Mouse (Mus musculus) skeletal muscle tissue, adult 2 months (tissue): ENCODE data around the gene Acp4.
"Not testable (repeated sequence)": the region's sequence is repeated elsewhere in the genome, so short reads cannot be mapped to it uniquely, and the experiment has no call there.

Experiments used
- DNase-seq: peaks from one replicate; pipeline ENCODE4 v3.0.0-alpha.2; 2012; ENCODE audit warnings: low read depth, low spot score

The Acp4 gene

GRCm38 (mm10) chr7:44257278-44257677 lies at the start of gene Acp4:
Gene Acp4 (minus strand): TSS chr7:44257378.
- no peak for DNase-seq

GRCm38 (mm10) chr7:44306516-44307240 lies 49.5 kb upstream of the Acp4 start, which contains the start of gene Clec11a:
Gene Clec11a (minus strand): TSS chr7:44306902.
- no peak for DNase-seq

GRCm38 (mm10) chr7:44305686-44306085 lies 48.5 kb upstream of the Acp4 start:
- no peak for DNase-seq

GRCm38 (mm10) chr7:44304775-44305641 lies 47.8 kb upstream of the Acp4 start:
- peak; percentile 98 for DNase-seq

- DNase-seq, result no peak
These were observed 47.2 kb upstream of the Acp4 start for GRCm38 (mm10) chr7:44304463-44304774.

GRCm38 (mm10) chr7:44303346-44304340 lies 46.5 kb upstream of the Acp4 start:
- DNase-seq, result no peak

- DNase-seq, result not testable (repeated sequence)
These were observed 40.3 kb upstream of the Acp4 start for GRCm38 (mm10) chr7:44297501-44297900.

GRCm38 (mm10) chr7:44291418-44291817 lies 34.2 kb upstream of the Acp4 start:
- no peak for DNase-seq

GRCm38 (mm10) chr7:44290986-44291385 lies 33.8 kb upstream of the Acp4 start:
- DNase-seq, result no peak

GRCm38 (mm10) chr7:44287760-44288159 lies 30.6 kb upstream of the Acp4 start:
- no peak for DNase-seq

GRCm38 (mm10) chr7:44281586-44281985 lies 24.4 kb upstream of the Acp4 start:
- DNase-seq, result no peak

GRCm38 (mm10) chr7:44280959-44281358 lies 23.8 kb upstream of the Acp4 start:
- no peak for DNase-seq

GRCm38 (mm10) chr7:44277250-44277622 lies 20.1 kb upstream of the Acp4 start:
- DNase-seq, result no peak

GRCm38 (mm10) chr7:44276461-44277249 lies 19.5 kb upstream of the Acp4 start:
- DNase-seq, result no peak

- no peak for DNase-seq
These were observed 18.4 kb upstream of the Acp4 start for GRCm38 (mm10) chr7:44275546-44275945.

- no peak for DNase-seq
These were observed 16.9 kb upstream of the Acp4 start for GRCm38 (mm10) chr7:44274096-44274495.

GRCm38 (mm10) chr7:44273446-44273845 lies 16.3 kb upstream of the Acp4 start:
- no peak for DNase-seq

GRCm38 (mm10) chr7:44272546-44272945 lies 15.4 kb upstream of the Acp4 start:
- no peak for DNase-seq

GRCm38 (mm10) chr7:44271309-44271708 lies 14.1 kb upstream of the Acp4 start:
- DNase-seq, result no peak

GRCm38 (mm10) chr7:44269397-44269796 lies 12.2 kb upstream of the Acp4 start:
- DNase-seq, result no peak

GRCm38 (mm10) chr7:44268117-44268516 lies 10.9 kb upstream of the Acp4 start:
- no peak for DNase-seq
